Mouse (Mus musculus) neural tube, embryonic 11.5 days (tissue): ENCODE results near the gene Cntn4. TPM values are rescaled to one million over a fixed set of nuclear protein-coding genes. Genes with fewer than 3 reads are reported as not detected.
"Not testable (repeated sequence)": the region's sequence is repeated elsewhere in the genome, so short reads cannot be mapped to it uniquely, and the experiment has no call there.

ENCODE experiments used
- ATAC-seq: fragments of 200-750 bp; cut with Nextera tagmentation; 2 replicates; pipeline ENCODE4 v1.8.0; 2017; ENCODE audit warnings: moderate number of reproducible peaks, mild to moderate bottlenecking, moderate TSS enrichment, moderate library complexity; ENCODE audit not compliant: insufficient read depth, low FRiP score, low TSS enrichment
- DNase-seq: peaks from one replicate; pipeline ENCODE4 v3.0.0-alpha.2; 2015; ENCODE audit warnings: low spot score
- H3K27ac ChIP-seq: fragments of 300-500 bp; sonication (generic); 2 replicates; pipeline ENCODE4 v1.5.1; 2014; ENCODE audit warnings: low read depth, mild to moderate bottlenecking, low read length
- H3K27me3 ChIP-seq: fragments of 300-500 bp; sonication (generic); 2 replicates; pipeline ENCODE4 v1.6.1; 2014; ENCODE audit warnings: mild to moderate bottlenecking, low read length, mixed read lengths; ENCODE audit not compliant: control insufficient read depth, insufficient read depth
- H3K36me3 ChIP-seq: fragments of 300-500 bp; sonication (generic); 2 replicates; pipeline ENCODE4 v1.6.1; 2014; ENCODE audit warnings: mild to moderate bottlenecking, low read length, moderate library complexity, mixed read lengths; ENCODE audit not compliant: control insufficient read depth, insufficient read depth
- H3K4me1 ChIP-seq: fragments of 300-500 bp; sonication (generic); 2 replicates; pipeline ENCODE4 v1.6.1; 2014; ENCODE audit warnings: low read length, mixed read lengths; ENCODE audit not compliant: control insufficient read depth, insufficient read depth
- H3K4me2 ChIP-seq: fragments of 300-500 bp; sonication (generic); 2 replicates; pipeline ENCODE4 v1.6.1; 2014; ENCODE audit warnings: low read depth, mild to moderate bottlenecking, moderate library complexity
- H3K4me3 ChIP-seq: fragments of 300-500 bp; sonication (generic); 2 replicates; pipeline ENCODE4 v1.5.1; 2014; ENCODE audit warnings: low read depth, low read length
- H3K9ac ChIP-seq: fragments of 300-500 bp; sonication (generic); 2 replicates; pipeline ENCODE4 v1.6.1; 2014; ENCODE audit warnings: mild to moderate bottlenecking, low read length
- H3K9me3 ChIP-seq: fragments of 300-500 bp; sonication (generic); 2 replicates; pipeline ENCODE4 v1.6.1; 2016; ENCODE audit warnings: low read length; ENCODE audit not compliant: control insufficient read depth
- WGBS: fragments of 180-500 bp; shearing (Covaris S2); extraction: QIAGEN DNeasy Blood & Tissue Kit; methylation state at CpG from one replicate; pipeline ENCODE4 v1.1.7; 2014; 5-methylcytosine and 5-hydroxymethylcytosine counted together
- polyA plus RNA-seq: library from polyadenylated mRNA; unstranded; fragments of >200 nt; fragmentation: Nextera tagmentation; extraction: Ambion mirVana; gene quantifications from 2 replicates; pipeline ENCODE4 v1.2.1, GENCODE M21; 2014

Gene Cntn4
- polyA plus RNA-seq, 1 experiment from 2014 or later = 1.4 TPM

DNA sequence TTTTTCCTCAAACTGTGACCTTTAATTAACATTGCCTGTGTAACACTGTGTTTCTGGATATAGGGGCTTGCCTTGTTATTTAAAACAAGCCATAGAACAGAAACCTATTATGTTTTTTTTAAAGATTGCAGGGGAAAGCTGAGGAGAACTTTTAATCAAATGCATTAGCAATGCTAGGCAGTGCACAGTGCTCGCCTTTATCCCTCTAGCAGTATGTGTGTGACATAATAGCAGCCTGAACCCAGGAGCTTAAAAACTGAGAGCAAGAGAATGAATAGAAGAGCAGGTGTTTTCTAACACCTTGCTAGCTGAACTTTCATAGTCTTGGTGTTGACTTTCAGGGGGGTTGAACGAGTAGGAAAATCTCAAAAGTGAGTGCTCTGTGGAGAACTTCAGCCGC is 672.6 kb downstream of the Cntn4 start:
- Histone ChIP-seq H3K4me3 (no peak overlapping the region), H3K27ac (no peak overlapping the region), H3K4me2 (no peak overlapping the region), H3K36me3 (no peaks in the 10 kb centered on the region), H3K9me3 (no peaks in the 10 kb centered on the region), H3K4me1 (no peaks in the 10 kb centered on the region), H3K27me3 (no peaks in the 10 kb centered on the region), H3K9ac (no peak overlapping the region)
- 54% methylated on average over 3 of the region's 3 CpGs for WGBS
- no peak for DNase-seq
- ATAC-seq = no peak

DNA sequence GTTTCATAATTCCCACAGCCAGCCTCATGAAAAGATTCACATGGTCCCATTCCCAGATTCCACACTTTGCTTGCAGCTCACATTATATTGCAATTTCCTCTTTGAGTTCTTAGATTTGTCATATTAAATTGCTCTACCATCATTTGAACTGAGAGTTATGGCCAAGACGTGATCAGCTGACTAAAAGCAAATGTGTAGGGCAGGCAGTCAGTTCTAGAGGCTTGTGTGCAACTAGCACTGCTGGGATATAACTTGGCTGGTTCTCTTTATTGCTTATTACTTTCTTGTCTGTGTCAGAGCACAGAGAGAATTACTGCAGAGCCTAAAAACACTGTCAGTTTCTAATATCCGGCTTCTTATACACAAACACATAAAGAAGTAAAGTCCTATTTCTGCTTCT is 673.9 kb downstream of the Cntn4 start:
- H3K27ac ChIP-seq = no peak overlapping the region
- ATAC-seq (no peak), DNase-seq (no peak)
- H3K9me3 ChIP-seq = no peaks in the 10 kb centered on the region
- no peak overlapping the region for H3K4me2 ChIP-seq
- no peaks in the 10 kb centered on the region for H3K4me1 ChIP-seq
- H3K27me3 ChIP-seq = no peaks in the 10 kb centered on the region
- no peak overlapping the region for H3K9ac ChIP-seq
- 85% methylated on average over 2 of the region's 2 CpGs for WGBS
- H3K36me3 ChIP-seq = no peaks in the 10 kb centered on the region
- H3K4me3 ChIP-seq = no peak overlapping the region

DNA sequence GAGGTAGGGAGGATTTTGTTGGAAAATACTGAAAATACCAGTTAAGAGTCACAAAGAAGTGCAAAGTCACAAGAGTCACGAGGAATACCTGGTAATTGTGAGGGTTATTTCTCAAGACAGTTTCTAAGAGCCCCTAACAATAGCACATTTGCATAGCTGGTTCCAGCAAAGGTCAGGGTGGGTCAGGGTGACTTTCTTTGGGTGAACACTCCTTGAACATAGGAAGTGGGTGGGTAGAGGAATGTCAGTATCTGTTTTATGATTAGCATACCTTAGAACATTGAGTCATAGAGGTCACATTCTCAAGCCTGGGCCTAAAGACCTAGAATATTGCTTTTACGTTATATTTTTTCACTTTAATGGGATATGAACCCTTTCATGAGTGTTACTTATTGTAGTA is 681.3 kb downstream of the Cntn4 start:
- not testable (repeated sequence) for H3K36me3 ChIP-seq, ATAC-seq, DNase-seq, H3K4me1 ChIP-seq, H3K4me2 ChIP-seq, H3K9me3 ChIP-seq, H3K4me3 ChIP-seq, H3K27me3 ChIP-seq, H3K27ac ChIP-seq, H3K9ac ChIP-seq
- WGBS = 84% methylated on average over 2 of the region's 2 CpGs

DNA sequence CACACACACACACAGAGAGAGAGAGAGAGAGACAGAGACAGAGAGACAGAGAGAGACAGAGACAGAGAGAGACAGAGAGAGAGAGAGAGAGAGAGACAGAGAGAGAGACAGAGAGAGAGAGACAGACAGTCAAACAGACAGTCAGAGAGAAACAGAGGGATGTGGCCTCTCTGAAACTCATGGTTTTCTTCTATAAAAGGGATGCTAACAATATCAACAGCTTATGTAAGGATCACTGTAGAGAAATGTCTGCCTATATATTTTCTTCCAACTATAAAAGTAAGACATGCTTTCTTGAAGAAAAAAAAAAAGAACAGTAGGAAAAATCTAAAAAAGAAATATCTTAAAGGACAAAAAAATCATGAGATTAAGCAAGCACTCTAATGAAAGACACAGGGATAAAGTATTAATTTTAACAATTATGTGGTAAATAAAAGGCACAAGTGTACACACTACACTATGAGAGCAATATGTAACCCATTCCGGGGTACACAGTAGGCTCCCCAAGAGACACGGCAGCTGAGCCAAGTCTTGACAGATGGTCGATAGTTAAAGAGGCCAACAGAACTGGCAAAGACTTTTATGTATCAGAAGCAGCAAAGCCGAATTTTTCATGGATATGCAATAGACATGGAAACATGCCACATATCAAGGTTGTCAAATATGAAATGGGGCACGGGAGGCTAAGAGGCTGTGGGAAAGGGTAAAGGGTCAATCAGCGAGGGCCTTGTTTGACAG is 704.0 kb downstream of the Cntn4 start:
- WGBS = 77% methylated on average over 6 of the region's 6 CpGs
- no peak overlapping the region for H3K4me2 ChIP-seq

DNA sequence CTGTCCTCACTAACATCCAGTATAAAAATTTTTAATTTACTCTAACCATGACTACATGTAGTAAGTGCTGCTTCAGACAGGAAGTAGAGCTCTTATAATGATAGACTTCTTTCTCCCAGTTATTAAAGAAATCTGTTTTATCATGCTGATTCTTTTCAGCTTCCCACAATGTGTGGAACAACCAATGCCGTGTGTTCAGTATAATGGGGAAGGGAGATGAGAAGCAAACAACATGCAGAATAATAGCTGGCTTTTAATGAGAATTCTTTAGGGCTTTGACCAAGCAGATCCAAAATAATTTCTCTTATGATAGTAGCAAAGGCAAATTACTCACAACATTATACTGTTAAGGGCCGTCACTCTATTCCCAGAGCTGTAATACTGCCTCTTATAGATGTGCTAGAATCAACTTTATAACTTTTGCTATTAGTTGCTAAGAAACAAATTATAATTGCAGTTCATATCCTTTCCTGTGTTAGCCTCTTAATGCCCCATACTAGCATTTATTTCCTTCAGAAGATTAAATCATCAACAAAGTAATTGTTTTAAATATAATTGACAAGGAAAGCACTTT is 710.5 kb downstream of the Cntn4 start:
- Histone ChIP-seq H3K4me3 (no peak overlapping the region), H3K4me1 (no peaks in the 10 kb centered on the region), H3K27ac (no peak overlapping the region), H3K36me3 (no peaks in the 10 kb centered on the region), H3K27me3 (no peaks in the 10 kb centered on the region), H3K9me3 (no peaks in the 10 kb centered on the region), H3K9ac (no peak overlapping the region), H3K4me2 (no peak overlapping the region)
- no peak for DNase-seq
- no peak for ATAC-seq
- WGBS = 79% methylated on average over 2 of the region's 2 CpGs

More for the DNA sequence above, 704.0 kb downstream of the Cntn4 start:
- DNase-seq (no peak), ATAC-seq (no peak)
- Histone ChIP-seq H3K27ac (no peak overlapping the region), H3K9me3 (no peaks in the 10 kb centered on the region), H3K4me3 (no peak overlapping the region), H3K9ac (no peak overlapping the region), H3K4me1 (no peaks in the 10 kb centered on the region), H3K36me3 (no peaks in the 10 kb centered on the region), H3K27me3 (no peaks in the 10 kb centered on the region)

DNA sequence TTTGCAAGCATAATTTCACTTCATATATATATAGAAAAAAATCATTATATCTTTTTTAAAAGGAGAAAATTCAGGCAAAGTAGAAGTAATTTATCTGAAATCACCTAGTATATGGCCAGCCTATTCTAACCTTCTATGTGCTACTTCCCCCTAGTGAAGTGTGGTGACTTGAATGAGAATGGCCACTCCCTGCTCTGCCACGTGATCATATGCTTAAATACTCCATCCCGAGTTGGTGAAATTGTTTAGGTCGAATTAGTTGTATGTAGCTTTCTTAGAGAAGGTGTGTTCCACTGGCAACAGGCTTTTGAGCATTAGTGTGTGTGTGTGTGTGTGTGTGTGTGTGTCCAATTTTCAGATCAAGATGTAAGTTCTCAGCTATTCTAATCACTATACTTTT is 730.6 kb downstream of the Cntn4 start:
- H3K4me2 ChIP-seq = no peak overlapping the region
- 72% methylated on average over 3 of the region's 3 CpGs for whole genome bisulfite sequencing
- no peak for ATAC-seq

DNA sequence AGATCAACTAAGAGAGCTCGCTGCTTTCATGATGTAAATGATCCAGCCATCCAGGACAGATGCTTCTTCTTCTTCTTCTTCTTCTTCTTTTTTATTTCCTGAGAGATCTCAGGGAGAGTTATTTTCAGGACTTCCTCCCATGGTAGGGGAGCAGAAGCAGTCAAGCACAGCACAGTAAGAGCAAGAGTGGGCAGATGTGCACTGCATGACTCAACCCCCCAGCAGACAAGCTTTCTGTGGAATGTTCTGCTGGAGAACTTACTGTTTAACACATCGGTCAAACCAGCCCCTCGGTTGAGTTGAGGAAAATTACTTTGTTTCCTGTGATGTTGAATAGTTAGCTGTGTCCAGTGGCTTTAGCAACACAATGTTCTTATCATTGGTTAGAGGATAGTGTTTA is 731.2 kb downstream of the Cntn4 start:
- no peak overlapping the region for H3K4me3 ChIP-seq
- H3K9me3 ChIP-seq = no peaks in the 10 kb centered on the region
- ATAC-seq (no peak), DNase-seq (no peak)
- no peaks in the 10 kb centered on the region for H3K27me3 ChIP-seq
- no peak overlapping the region for H3K4me2 ChIP-seq
- H3K36me3 ChIP-seq = no peaks in the 10 kb centered on the region
- no peak overlapping the region for H3K9ac ChIP-seq
- no peak overlapping the region for H3K27ac ChIP-seq
- WGBS = 87% methylated on average over 3 of the region's 3 CpGs
- H3K4me1 ChIP-seq = no peaks in the 10 kb centered on the region

More for the DNA sequence above, 730.6 kb downstream of the Cntn4 start:
- H3K4me1 ChIP-seq = no peaks in the 10 kb centered on the region
- no peak overlapping the region for H3K27ac ChIP-seq
- no peaks in the 10 kb centered on the region for H3K27me3 ChIP-seq
- no peak for DNase-seq
- no peak overlapping the region for H3K4me3 ChIP-seq
- H3K36me3 ChIP-seq = no peaks in the 10 kb centered on the region
- H3K9me3 ChIP-seq = no peaks in the 10 kb centered on the region
- H3K9ac ChIP-seq = no peak overlapping the region

DNA sequence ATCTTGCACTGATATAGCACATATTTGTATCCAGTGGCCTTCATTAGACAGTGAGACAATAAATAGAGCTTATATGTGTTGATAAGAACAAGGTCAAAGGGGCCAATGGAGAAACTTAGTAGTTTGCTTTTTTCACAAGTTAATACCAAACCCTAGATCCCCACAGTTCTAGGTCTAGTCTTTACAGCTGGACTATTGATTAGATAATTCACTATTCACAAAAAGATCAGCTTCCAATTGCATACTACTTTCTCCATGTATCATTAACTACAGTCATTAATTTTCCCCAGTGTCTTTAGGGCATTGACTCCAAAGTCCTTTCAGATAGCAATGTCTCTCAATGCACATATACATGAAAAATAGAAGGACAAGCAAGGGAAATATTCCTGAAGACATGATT is 745.5 kb downstream of the Cntn4 start:
- no peak overlapping the region for H3K4me2 ChIP-seq
- no peak for ATAC-seq
- no peaks in the 10 kb centered on the region for H3K4me1 ChIP-seq

DNA sequence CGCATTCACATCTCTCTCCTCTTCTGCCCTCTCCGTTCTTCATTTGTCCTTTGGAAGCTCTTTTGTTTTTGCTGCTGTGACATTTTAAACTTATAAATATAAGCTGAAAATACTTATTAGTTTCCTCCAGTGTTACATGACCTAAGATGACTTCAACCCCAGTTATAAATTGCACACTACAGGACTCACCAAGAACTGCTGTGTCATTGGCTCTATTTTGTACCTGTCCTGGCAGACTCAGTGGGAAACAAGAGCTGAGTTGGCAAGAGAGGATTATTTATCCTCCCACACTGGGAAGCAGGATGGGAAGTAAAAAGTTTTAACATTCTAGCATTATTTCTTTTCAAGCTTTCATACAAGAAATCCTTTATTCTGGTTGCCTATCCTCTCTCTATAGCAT is 746.0 kb downstream of the Cntn4 start:
- Histone ChIP-seq H3K4me2 (no peak overlapping the region), H3K9ac (no peak overlapping the region), H3K9me3 (no peaks in the 10 kb centered on the region), H3K36me3 (no peaks in the 10 kb centered on the region), H3K27ac (no peak overlapping the region), H3K4me1 (no peaks in the 10 kb centered on the region), H3K27me3 (no peaks in the 10 kb centered on the region), H3K4me3 (no peak overlapping the region)
- DNase-seq = no peak
- no peak for ATAC-seq
- 88% methylated on average over 2 of the region's 2 CpGs for WGBS

More for the DNA sequence above, 745.5 kb downstream of the Cntn4 start:
- Histone ChIP-seq H3K36me3 (no peaks in the 10 kb centered on the region), H3K27ac (no peak overlapping the region), H3K9me3 (no peaks in the 10 kb centered on the region), H3K4me3 (no peak overlapping the region), H3K9ac (no peak overlapping the region), H3K27me3 (no peaks in the 10 kb centered on the region)
- no peak for DNase-seq
